Mouse (Mus musculus) lung, adult 18-20 months (tissue): ENCODE results near the gene Ephb2.
A peak's percentile ranks its signal among the peaks of the same experiment; 100 is the strongest.

Experiments
- DNase-seq, 2 experiments: peaks; one replicate each; pipeline ENCODE4 v3.0.0; 2022; ENCODE audit warnings: mixed read lengths in 2 of 2

The Ephb2 gene

GRCm38 (mm10) chr4:136729574-136729973 is 106.2 kb downstream of the Ephb2 start:
- DNase-seq: no peak

- no peak for DNase-seq
Measured at GRCm38 (mm10) chr4:136726941-136727340, 108.8 kb downstream of the Ephb2 start.

GRCm38 (mm10) chr4:136724731-136725130 is 111.1 kb downstream of the Ephb2 start:
- no peak for DNase-seq

- DNase-seq: no peak
Measured at GRCm38 (mm10) chr4:136722361-136723082, 113.3 kb downstream of the Ephb2 start.

GRCm38 (mm10) chr4:136721937-136722336 is 113.9 kb downstream of the Ephb2 start:
- DNase-seq: no peak

GRCm38 (mm10) chr4:136720025-136720424 is 115.8 kb downstream of the Ephb2 start:
- DNase-seq: no peak

- DNase-seq: no peak
Measured at GRCm38 (mm10) chr4:136718193-136718986, 117.4 kb downstream of the Ephb2 start.

GRCm38 (mm10) chr4:136716561-136716972 is 119.2 kb downstream of the Ephb2 start:
- DNase-seq: no peak

- DNase-seq: no peak
Measured at GRCm38 (mm10) chr4:136714530-136714929, 121.3 kb downstream of the Ephb2 start.

GRCm38 (mm10) chr4:136713889-136714288 is 121.9 kb downstream of the Ephb2 start:
- no peak for DNase-seq

- DNase-seq: no peak
Measured at GRCm38 (mm10) chr4:136713431-136713830, 122.4 kb downstream of the Ephb2 start.

GRCm38 (mm10) chr4:136711985-136712768 is 123.6 kb downstream of the Ephb2 start:
- peak; percentile 41 to 66 for DNase-seq

GRCm38 (mm10) chr4:136710345-136710744 is 125.4 kb downstream of the Ephb2 start:
- no peak for DNase-seq

GRCm38 (mm10) chr4:136708956-136709355 is 126.8 kb downstream of the Ephb2 start:
- no peak for DNase-seq

- DNase-seq: no peak
Measured at GRCm38 (mm10) chr4:136706696-136707095, 129.1 kb downstream of the Ephb2 start.

GRCm38 (mm10) chr4:136705091-136705490 is 130.7 kb downstream of the Ephb2 start:
- no peak for DNase-seq

- no peak for DNase-seq
Measured at GRCm38 (mm10) chr4:136704551-136704950, 131.2 kb downstream of the Ephb2 start.

GRCm38 (mm10) chr4:136703351-136703750 is 132.4 kb downstream of the Ephb2 start:
- DNase-seq: no peak

- no peak for DNase-seq
Measured at GRCm38 (mm10) chr4:136702456-136702855, 133.3 kb downstream of the Ephb2 start.

GRCm38 (mm10) chr4:136701236-136701635 is 134.6 kb downstream of the Ephb2 start:
- no peak for DNase-seq

- DNase-seq: no peak
Measured at GRCm38 (mm10) chr4:136699084-136699450, 136.7 kb downstream of the Ephb2 start.

- DNase-seq: no peak
Measured at GRCm38 (mm10) chr4:136698404-136699083, 137.2 kb downstream of the Ephb2 start.

- no peak for DNase-seq
Measured at GRCm38 (mm10) chr4:136697325-136697724, 138.5 kb downstream of the Ephb2 start.
